23 mouse cellular contexts compared by ENCODE assay signal in the genomic region with DNA sequence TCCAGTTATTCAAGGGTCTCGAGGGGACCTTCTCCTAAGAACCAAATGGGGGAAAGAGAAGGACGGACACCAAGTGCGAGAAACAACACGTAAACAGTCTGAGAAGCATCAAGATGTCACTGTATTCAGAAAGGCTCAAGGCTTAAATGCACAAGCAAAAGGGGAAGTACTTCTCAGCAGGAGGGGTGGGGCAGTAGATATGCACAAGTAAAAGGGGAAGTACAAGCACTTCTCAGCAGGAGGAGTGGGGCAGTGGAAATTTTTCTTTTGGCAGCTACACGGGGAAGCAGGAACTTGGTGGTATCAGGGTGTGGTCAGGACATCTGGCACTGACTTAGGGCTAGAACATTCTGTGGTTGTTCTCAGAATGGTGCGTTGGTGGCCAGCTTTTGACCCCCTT. TPM values are rescaled to one million over a fixed set of nuclear protein-coding genes. Genes with fewer than 3 reads are reported as not detected.
A peak's percentile ranks its signal among the peaks of the same experiment; 100 is the strongest.
DNase-seq lines count a peak whose midpoint lies in the region; ATAC-seq and TF ChIP-seq lines count a peak whose summit lies in the region.
"Not testable (repeated sequence)": the region's sequence is repeated elsewhere in the genome, so short reads cannot be mapped to it uniquely, and the experiment has no call there.
"Had no signal": no experiment of that assay in that cellular context is flagged by ENCODE, and none has a peak within 500 bp of the region (broad histone marks: within the 10 kb centered on the region; RNA-seq: fewer than 3 reads in every experiment).

No protein-coding gene starts in this region.

- not testable (repeated sequence) for ATAC-seq in midbrain, embryonic 11.5 days (ENCODE audit: low FRiP score)

- TF ChIP-seq RAD21 in MEL (IDR thresholded peaks at IDR 0.05; ENCODE audit: low read depth, low read length), result not testable (repeated sequence)

- not testable (repeated sequence) for H3K79me2 ChIP-seq in MEL (ENCODE audit: control insufficient read depth, insufficient read depth, low read length, poor library complexity)

- H3K9ac ChIP-seq in MEL (ENCODE audit: control insufficient read depth, low read depth, low read length, poor library complexity, severe bottlenecking); midbrain, embryonic 11.5 days (ENCODE audit: low read length): not testable (repeated sequence)

- H3K27ac ChIP-seq in MEL (ENCODE audit: control insufficient read depth, low read depth, low read length); midbrain, embryonic 11.5 days (ENCODE audit: low read depth, low read length): not testable (repeated sequence)

- DNase-seq in 416B (ENCODE audit: low read depth), result peak; percentile 28
- DNase-seq in B cell, adult 2 months, result peak; percentile 3 to 6
- peak; percentile 51 for DNase-seq in MEL (ENCODE audit: low read depth, low spot score)
- peak; percentile 52 for DNase-seq in R1 (ENCODE audit: low read depth, low spot score)
- DNase-seq in midbrain, embryonic 11.5 days (ENCODE audit: low spot score, missing footprints), result peak; percentile 12

- not testable (repeated sequence) for H3K4me2 ChIP-seq in midbrain, embryonic 11.5 days

- not testable (repeated sequence) for H3K4me3 ChIP-seq in MEL (ENCODE audit: control insufficient read depth in 1 of 2, insufficient read depth in 1 of 2, low read depth in 2 of 2, low read length in 2 of 2); midbrain, embryonic 11.5 days (ENCODE audit: low read depth, low read length)

- 93% methylated on average over 6 of the region's 6 CpGs for WGBS in midbrain, embryonic 11.5 days

- TF ChIP-seq POLR2A in MEL (IDR thresholded peaks at IDR 0.05; ENCODE audit: control insufficient read depth in 1 of 2, insufficient read depth in 1 of 2, low read depth in 1 of 2, low read length in 2 of 2, poor library complexity in 1 of 2), result not testable (repeated sequence)

- not testable (repeated sequence) for H3K4me1 ChIP-seq in MEL (ENCODE audit: control insufficient read depth in 1 of 2, insufficient read depth in 2 of 2, low read length in 2 of 2); midbrain, embryonic 11.5 days (ENCODE audit: control insufficient read depth, insufficient read depth, low read length)

- not testable (repeated sequence) for H3K27me3 ChIP-seq in MEL (ENCODE audit: control insufficient read depth in 1 of 2, insufficient read depth in 2 of 2, low read length in 2 of 2); midbrain, embryonic 11.5 days (ENCODE audit: control insufficient read depth, insufficient read depth, low read length)

- H3K9me3 ChIP-seq in MEL (replicated peaks; ENCODE audit: insufficient read depth, low read length); midbrain, embryonic 11.5 days (ENCODE audit: control insufficient read depth, low read length): not testable (repeated sequence)

- H3K36me3 ChIP-seq in MEL (ENCODE audit: control insufficient read depth in 1 of 2, insufficient read depth in 2 of 2, low read length in 2 of 2); midbrain, embryonic 11.5 days (ENCODE audit: control insufficient read depth, insufficient read depth, low read length): not testable (repeated sequence)

- not testable (repeated sequence) for TF ChIP-seq EP300 in MEL (IDR thresholded peaks at IDR 0.05; ENCODE audit: low read depth in 1 of 2, low read length in 2 of 2)

- TF ChIP-seq CTCF in MEL (IDR thresholded peaks at IDR 0.05 in 2 of 3, conservative IDR thresholded peaks at IDR 0.05 in 1 of 3; ENCODE audit: control insufficient read depth in 1 of 3, insufficient read depth in 1 of 3, low read depth in 2 of 3, low read length in 3 of 3, poor library complexity in 1 of 3, severe bottlenecking in 1 of 3), result not testable (repeated sequence)

RNA-seq across cellular contexts. Expression of a gene that starts 19.9 kb away (rescaled TPM):
- total RNA-seq in MEL (2012; rRNA removed), result not detected in 2 replicates
- polyA plus RNA-seq in MEL (2012; ENCODE audit: insufficient read depth in 1 of 2, insufficient read length in 2 of 2, low read depth in 1 of 2, low replicate concordance in 2 of 2, missing spikeins in 1 of 2), result not detected
- polyA plus RNA-seq in midbrain, embryonic 11.5 days (2014; fragmentation: Nextera tagmentation; extraction: Ambion mirVana), result not detected in 2 replicates
- total RNA-seq: adrenal gland, adult 18-20 months; adrenal gland, adult 8-10 months; adrenal gland, postnatal 14 days; adrenal gland, postnatal 36 days; forebrain, postnatal 0 days; G1E; gastrocnemius, adult 18-20 months had no signal
- polyA plus RNA-seq: activated CD4-positive, CD25-positive, alpha-beta regulatory T cell, adult 4 months; C2C12; cerebellum, adult 2 months; cortical plate, adult 2 months; embryonic facial prominence, embryonic 10.5 days; embryonic facial prominence, embryonic 12.5 days; embryonic facial prominence, embryonic 14.5 days; forebrain, embryonic 11.5 days; forebrain, embryonic 13.5 days; forebrain, embryonic 15.5 days; forebrain, postnatal 0 days; G1E; Patski had no signal

RNA-seq across cellular contexts. Expression of a gene that starts 41.2 kb away (rescaled TPM):
- total RNA-seq in MEL (2012; rRNA removed), result not detected in 2 replicates
- polyA plus RNA-seq in MEL (2012; ENCODE audit: insufficient read depth in 1 of 2, insufficient read length in 2 of 2, low read depth in 1 of 2, low replicate concordance in 2 of 2, missing spikeins in 1 of 2), result not detected
- polyA plus RNA-seq in midbrain, embryonic 11.5 days (2014; fragmentation: Nextera tagmentation; extraction: Ambion mirVana), result not detected in 2 replicates
- total RNA-seq: adrenal gland, adult 18-20 months; adrenal gland, adult 8-10 months; adrenal gland, postnatal 14 days; adrenal gland, postnatal 36 days; forebrain, postnatal 0 days; G1E; gastrocnemius, adult 18-20 months had no signal
- polyA plus RNA-seq: activated CD4-positive, CD25-positive, alpha-beta regulatory T cell, adult 4 months; C2C12; cerebellum, adult 2 months; cortical plate, adult 2 months; embryonic facial prominence, embryonic 10.5 days; embryonic facial prominence, embryonic 12.5 days; embryonic facial prominence, embryonic 14.5 days; forebrain, embryonic 11.5 days; forebrain, embryonic 13.5 days; forebrain, embryonic 15.5 days; forebrain, postnatal 0 days; G1E; Patski had no signal

RNA-seq across cellular contexts. Expression of a gene that starts 51.4 kb away (rescaled TPM):
- total RNA-seq in MEL (2012; rRNA removed), result not detected in 2 replicates
- not detected for polyA plus RNA-seq in MEL (2012; ENCODE audit: insufficient read depth in 1 of 2, insufficient read length in 2 of 2, low read depth in 1 of 2, low replicate concordance in 2 of 2, missing spikeins in 1 of 2)
- not detected in 2 replicates for polyA plus RNA-seq in midbrain, embryonic 11.5 days (2014; fragmentation: Nextera tagmentation; extraction: Ambion mirVana)
- total RNA-seq: adrenal gland, adult 18-20 months; adrenal gland, adult 8-10 months; adrenal gland, postnatal 14 days; adrenal gland, postnatal 36 days; forebrain, postnatal 0 days; G1E; gastrocnemius, adult 18-20 months had no signal
- polyA plus RNA-seq: activated CD4-positive, CD25-positive, alpha-beta regulatory T cell, adult 4 months; C2C12; cerebellum, adult 2 months; cortical plate, adult 2 months; embryonic facial prominence, embryonic 10.5 days; embryonic facial prominence, embryonic 12.5 days; embryonic facial prominence, embryonic 14.5 days; forebrain, embryonic 11.5 days; forebrain, embryonic 13.5 days; forebrain, embryonic 15.5 days; forebrain, postnatal 0 days; G1E; Patski had no signal

RNA-seq across cellular contexts. Expression of a gene that starts 56.5 kb away (rescaled TPM):
- total RNA-seq in MEL (2012; rRNA removed), result not detected in 2 replicates
- polyA plus RNA-seq in MEL (2012; ENCODE audit: insufficient read depth in 1 of 2, insufficient read length in 2 of 2, low read depth in 1 of 2, low replicate concordance in 2 of 2, missing spikeins in 1 of 2), result not detected
- polyA plus RNA-seq in midbrain, embryonic 11.5 days (2014; fragmentation: Nextera tagmentation; extraction: Ambion mirVana), result not detected in 2 replicates
- total RNA-seq: adrenal gland, adult 18-20 months; adrenal gland, adult 8-10 months; adrenal gland, postnatal 14 days; adrenal gland, postnatal 36 days; forebrain, postnatal 0 days; G1E; gastrocnemius, adult 18-20 months had no signal
- polyA plus RNA-seq: activated CD4-positive, CD25-positive, alpha-beta regulatory T cell, adult 4 months; C2C12; cerebellum, adult 2 months; cortical plate, adult 2 months; embryonic facial prominence, embryonic 10.5 days; embryonic facial prominence, embryonic 12.5 days; embryonic facial prominence, embryonic 14.5 days; forebrain, embryonic 11.5 days; forebrain, embryonic 13.5 days; forebrain, embryonic 15.5 days; forebrain, postnatal 0 days; G1E; Patski had no signal
